ENCODE assay signal across 8 mouse cellular contexts in genomic region chr3:68056373-68057275, GRCm38 (mm10). TPM values are rescaled to one million over a fixed set of nuclear protein-coding genes. Genes with fewer than 3 reads are reported as not detected.
DNase-seq lines count a peak whose midpoint lies in the region; ATAC-seq lines count a peak whose summit lies in the region.

No protein-coding gene starts in this region.

- H3K4me2 ChIP-seq in intestine, embryonic 14.5 days (ENCODE audit: low read length), result peak overlapping the region; percentile 46

- no peaks in the 10 kb centered on the region for H3K9me3 ChIP-seq in intestine, embryonic 14.5 days (ENCODE audit: control insufficient read depth, low read length)
- no peaks in the 10 kb centered on the region for H3K9me3 ChIP-seq in midbrain, embryonic 10.5 days (replicated peaks)

- H3K9ac ChIP-seq in intestine, embryonic 14.5 days (ENCODE audit: low read length), result 0 out of 2 replicates have a peak overlapping the region, but pooled peaks have one; percentile 5

- H3K4me3 ChIP-seq in intestine, embryonic 14.5 days (ENCODE audit: low read depth, low read length), result peak overlapping the region; percentile 27; the same call in 1 of the 2 replicates
- peak overlapping the region; percentile 35 for H3K4me3 ChIP-seq in midbrain, embryonic 10.5 days

- no peak for DNase-seq in cerebellum, adult 11-12 months
- peak; percentile 72 to 74 for DNase-seq in cerebellum, postnatal 36 days
- peak; percentile 76 for DNase-seq in gastrocnemius, postnatal 10 days
- DNase-seq in intestine, embryonic 14.5 days (ENCODE audit: low spot score), result peak; percentile 88
- peak; percentile 74 for DNase-seq in left cerebral cortex, postnatal 4 days
- DNase-seq in midbrain, embryonic 10.5 days (ENCODE audit: low spot score), result peak; percentile 58
- DNase-seq in right cerebral cortex, postnatal 4 days, result peak; percentile 89

- H3K36me3 ChIP-seq in intestine, embryonic 14.5 days (ENCODE audit: control insufficient read depth, insufficient read depth, low read length), result no peaks in the 10 kb centered on the region
- H3K36me3 ChIP-seq in midbrain, embryonic 10.5 days, result no peaks in the 10 kb centered on the region

- H3K4me1 ChIP-seq in intestine, embryonic 14.5 days (replicated peaks; ENCODE audit: control insufficient read depth, insufficient read depth, low read length), result no peaks in the 10 kb centered on the region
- H3K4me1 ChIP-seq in midbrain, embryonic 10.5 days, result no peaks in the 10 kb centered on the region

- no peak overlapping the region for H3K27ac ChIP-seq in intestine, embryonic 14.5 days (ENCODE audit: low read depth)
- H3K27ac ChIP-seq in midbrain, embryonic 10.5 days (replicated peaks), result no peak overlapping the region

- H3K27me3 ChIP-seq in intestine, embryonic 14.5 days (replicated peaks; ENCODE audit: control insufficient read depth, insufficient read depth, low read length), result 0 out of 2 replicates have a peak, but pooled peaks cover 8% of the 10 kb centered on the region
- H3K27me3 ChIP-seq in midbrain, embryonic 10.5 days (ENCODE audit: low read depth, poor library complexity, severe bottlenecking), result peaks cover 8% of the 10 kb centered on the region; the same call in 1 of the 2 replicates

- intact Hi-C loops in left cerebral cortex, postnatal 4 days (cut with DNase I), result loop anchor here (5.0 to 10.0 kb wide), 2 partner anchors 486 to 658 kb away; no protein-coding TSS in a partner anchor

- 0 out of 2 replicates have a peak, but pooled peaks have one; percentile 50 for ATAC-seq in cerebellum, adult (ENCODE audit: insufficient number of reproducible peaks, low FRiP score, low TSS enrichment)
- no peak for ATAC-seq in intestine, embryonic 14.5 days (replicated peaks; ENCODE audit: low FRiP score, low TSS enrichment, low read depth)

- WGBS in intestine, embryonic 14.5 days, result 46% methylated on average over 23 of the region's 23 CpGs
- 57% methylated on average over 23 of the region's 23 CpGs for WGBS in midbrain, embryonic 10.5 days

RNA-seq across cellular contexts. Expression of gene Schip1, which starts 8.0 kb away (rescaled TPM):
- 10 to 100 TPM; 86.2 to 86.6 TPM for total RNA-seq in gastrocnemius, postnatal 10 days (2021)
- 63.0 and 69.3 TPM in 2 replicates for polyA plus RNA-seq in intestine, embryonic 14.5 days (2014; fragmentation: Nextera tagmentation; extraction: Ambion mirVana)
- 100 to 1,000 TPM; 113 to 126 TPM for total RNA-seq in left cerebral cortex, postnatal 4 days (2021)
- polyA plus RNA-seq in midbrain, embryonic 10.5 days (2016; fragmentation: Nextera tagmentation; extraction: Ambion mirVana), result 39.7 and 65.1 TPM in 2 replicates
